Mouse (Mus musculus): ENCODE measurements around the gene Ccdc96. TPM values are rescaled to one million over a fixed set of nuclear protein-coding genes. Genes with fewer than 3 reads are reported as not detected.
A peak's percentile ranks its signal among the peaks of the same experiment; 100 is the strongest.

The Ccdc96 gene
- 0.42 TPM in 1 of 2 replicates, not detected in the other for polyA plus RNA-seq (2011; ENCODE audit: insufficient read depth, insufficient read length, low replicate concordance, missing spikeins)

- Histone ChIP-seq H3K4me1 (ENCODE audit: control insufficient read depth, insufficient read depth, low read length) (peaks cover 16% of the 10 kb centered on the region), H3K4me3 (replicated peaks; ENCODE audit: control insufficient read depth, low read depth, low read length) (peak within 1 kb of the TSS; percentile 83), H3K27ac (ENCODE audit: control insufficient read depth, insufficient read depth, low read depth, low read length, poor library complexity) (peak within 1 kb of the TSS; percentile 83)
- WGBS = 6% methylated on average over 97 of the region's 97 CpGs
- TF ChIP-seq POLR2A (IDR thresholded peaks at IDR 0.05; ENCODE audit: borderline replicate concordance, control insufficient read depth, low read depth, low read length) (peak; percentile 40; the same call in 1 of the 2 replicates), CTCF (IDR thresholded peaks at IDR 0.05; ENCODE audit: control insufficient read depth, insufficient read depth, low read length) (peak; percentile 42; the same call in 1 of the 2 replicates)
Measured at GRCm38 (mm10) chr5:36484171-36484990, at the start of gene Ccdc96, which contains the start of gene Tada2b. Gene Ccdc96 (plus strand): TSS chr5:36484588. Gene Tada2b (minus strand): TSS chr5:36484285.

DNA sequence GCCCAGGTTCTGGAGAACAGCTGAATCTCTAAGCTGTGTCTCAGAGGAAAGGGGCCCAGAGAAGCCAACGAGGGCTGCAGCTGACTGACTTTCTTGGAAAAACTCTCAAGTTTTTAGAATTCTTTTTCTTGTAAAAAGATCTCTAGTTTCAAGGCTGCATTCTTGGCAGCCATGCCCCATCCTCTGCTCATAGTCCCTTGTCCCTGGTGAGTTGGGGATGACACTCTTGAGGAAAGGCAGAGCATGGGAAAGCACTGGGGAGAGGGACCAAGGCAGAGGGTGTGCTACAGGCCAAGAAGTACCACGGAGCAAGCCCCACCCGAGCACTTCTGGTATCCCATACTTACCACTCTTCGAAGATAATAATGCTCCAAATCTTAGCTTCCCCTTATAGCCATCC, 47.5 kb upstream of the Ccdc96 start:
- TF ChIP-seq POLR2A (IDR thresholded peaks at IDR 0.05; ENCODE audit: borderline replicate concordance, control insufficient read depth, low read depth, low read length) (no peak), CTCF (IDR thresholded peaks at IDR 0.05; ENCODE audit: control insufficient read depth, insufficient read depth, low read length) (no peak)
- H3K4me3 ChIP-seq (replicated peaks; ENCODE audit: control insufficient read depth, low read depth, low read length) = no peak overlapping the region
- H3K4me1 ChIP-seq (ENCODE audit: control insufficient read depth, insufficient read depth, low read length) = peaks cover 1% of the 10 kb centered on the region
- no peak overlapping the region for H3K27ac ChIP-seq (ENCODE audit: control insufficient read depth, insufficient read depth, low read depth, low read length, poor library complexity)
- WGBS = 55% methylated on average over 4 of the region's 4 CpGs

- no peaks in the 10 kb centered on the region for H3K4me1 ChIP-seq (ENCODE audit: control insufficient read depth, insufficient read depth, low read length)
- WGBS = 41% methylated on average over 3 of the region's 3 CpGs
- no peak for TF ChIP-seq POLR2A (IDR thresholded peaks at IDR 0.05; ENCODE audit: borderline replicate concordance, control insufficient read depth, low read depth, low read length)
- no peak for TF ChIP-seq CTCF (IDR thresholded peaks at IDR 0.05; ENCODE audit: control insufficient read depth, insufficient read depth, low read length)
- no peak overlapping the region for H3K27ac ChIP-seq (ENCODE audit: control insufficient read depth, insufficient read depth, low read depth, low read length, poor library complexity)
- H3K4me3 ChIP-seq (replicated peaks; ENCODE audit: control insufficient read depth, low read depth, low read length) = no peak overlapping the region
Measured at GRCm38 (mm10) chr5:36440741-36441140, 43.6 kb upstream of the Ccdc96 start.

DNA sequence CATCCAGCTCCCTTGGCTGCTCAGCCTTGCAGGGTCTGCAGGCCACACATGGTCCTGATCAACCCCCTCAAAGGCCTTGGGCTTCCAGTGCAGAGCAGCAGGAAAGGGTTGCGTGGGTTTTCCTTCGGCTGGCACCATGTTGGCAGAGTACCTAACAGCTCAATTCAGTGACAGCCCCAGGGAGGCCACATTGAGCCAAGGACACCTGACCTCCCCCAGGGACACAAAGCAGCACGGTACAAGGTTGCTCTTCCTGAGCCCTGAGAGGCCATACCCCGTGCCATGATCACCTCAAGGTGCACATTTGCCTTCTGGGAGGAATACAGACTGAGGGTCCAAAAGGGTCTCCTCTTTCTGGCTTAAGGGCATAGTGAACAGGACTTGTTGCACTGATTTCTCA, 39.8 kb upstream of the Ccdc96 start:
- Histone ChIP-seq H3K27ac (ENCODE audit: control insufficient read depth, insufficient read depth, low read depth, low read length, poor library complexity) (no peak overlapping the region), H3K4me3 (replicated peaks; ENCODE audit: control insufficient read depth, low read depth, low read length) (no peak overlapping the region), H3K4me1 (ENCODE audit: control insufficient read depth, insufficient read depth, low read length) (no peaks in the 10 kb centered on the region)
- WGBS = 52% methylated on average over 4 of the region's 4 CpGs
- TF ChIP-seq CTCF (IDR thresholded peaks at IDR 0.05; ENCODE audit: control insufficient read depth, insufficient read depth, low read length) = no peak
- no peak for TF ChIP-seq POLR2A (IDR thresholded peaks at IDR 0.05; ENCODE audit: borderline replicate concordance, control insufficient read depth, low read depth, low read length)

GRCm38 (mm10) chr5:36445028-36445427, 39.4 kb upstream of the Ccdc96 start:
- H3K4me3 ChIP-seq (replicated peaks; ENCODE audit: control insufficient read depth, low read depth, low read length) = no peak overlapping the region
- TF ChIP-seq CTCF (IDR thresholded peaks at IDR 0.05; ENCODE audit: control insufficient read depth, insufficient read depth, low read length) = no peak
- TF ChIP-seq POLR2A (IDR thresholded peaks at IDR 0.05; ENCODE audit: borderline replicate concordance, control insufficient read depth, low read depth, low read length) = no peak
- no peaks in the 10 kb centered on the region for H3K4me1 ChIP-seq (ENCODE audit: control insufficient read depth, insufficient read depth, low read length)
- WGBS = 36% methylated on average over 8 of the region's 8 CpGs
- no peak overlapping the region for H3K27ac ChIP-seq (ENCODE audit: control insufficient read depth, insufficient read depth, low read depth, low read length, poor library complexity)

DNA sequence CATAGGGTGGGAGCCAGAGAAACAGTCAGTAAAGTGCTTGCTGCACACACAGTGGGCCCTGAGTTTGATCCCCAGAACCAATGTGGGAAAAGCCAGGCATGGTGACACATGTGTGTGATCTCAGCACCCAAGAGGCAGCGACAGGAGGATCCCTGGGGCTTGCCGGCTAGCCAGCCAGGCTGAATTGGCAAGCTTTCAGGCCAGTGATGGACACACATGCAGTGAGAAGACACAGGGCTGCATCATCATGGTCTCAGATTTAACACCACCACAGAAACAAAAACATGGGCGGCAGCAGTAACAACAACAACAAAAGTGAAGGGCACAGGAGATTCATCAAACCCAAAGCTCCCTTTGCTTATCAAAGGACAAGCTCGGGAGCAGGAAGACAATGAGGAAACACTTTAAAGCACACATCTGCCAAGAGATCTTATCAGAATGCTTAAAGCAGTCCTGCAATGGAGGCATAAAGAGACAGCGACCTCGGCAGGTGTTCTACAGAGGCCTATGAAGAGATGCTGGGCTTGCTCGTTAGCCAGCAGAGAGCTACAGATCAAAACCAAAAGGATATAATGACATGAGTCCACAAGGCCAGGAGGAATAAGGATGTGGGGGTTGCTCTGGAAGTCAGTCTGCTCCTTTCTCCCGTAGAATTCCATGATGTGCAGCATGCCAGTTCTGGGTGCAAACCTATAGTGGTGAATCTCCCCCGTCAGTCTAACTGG, 38.1 kb upstream of the Ccdc96 start:
- TF ChIP-seq POLR2A (IDR thresholded peaks at IDR 0.05; ENCODE audit: borderline replicate concordance, control insufficient read depth, low read depth, low read length) (no peak), CTCF (IDR thresholded peaks at IDR 0.05; ENCODE audit: control insufficient read depth, insufficient read depth, low read length) (no peak)
- WGBS = 32% methylated on average over 9 of the region's 9 CpGs
- Histone ChIP-seq H3K4me3 (replicated peaks; ENCODE audit: control insufficient read depth, low read depth, low read length) (no peak overlapping the region), H3K27ac (ENCODE audit: control insufficient read depth, insufficient read depth, low read depth, low read length, poor library complexity) (no peak overlapping the region), H3K4me1 (ENCODE audit: control insufficient read depth, insufficient read depth, low read length) (no peaks in the 10 kb centered on the region; the same call in 1 of the 2 replicates)

DNA sequence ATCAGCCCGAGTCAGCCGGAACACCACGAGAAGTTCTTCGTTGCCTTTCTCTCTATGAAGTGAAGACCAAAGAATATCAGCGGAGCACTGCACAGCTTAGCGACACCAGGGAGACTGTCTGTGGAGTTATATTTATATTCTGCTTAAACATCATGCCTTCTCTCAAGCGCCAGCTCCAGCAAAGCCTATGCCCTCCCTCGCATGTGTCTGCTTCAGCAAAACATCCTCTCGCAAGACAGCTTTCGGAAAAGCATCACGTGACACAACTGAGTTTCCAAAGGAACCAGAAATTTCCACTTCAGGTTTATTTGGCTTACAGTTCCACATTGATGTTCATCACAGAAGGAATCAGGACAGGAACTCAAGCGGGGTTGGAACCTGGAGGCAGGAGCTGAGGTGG, 36.5 kb upstream of the Ccdc96 start:
- no peak overlapping the region for H3K4me3 ChIP-seq (replicated peaks; ENCODE audit: control insufficient read depth, low read depth, low read length)
- TF ChIP-seq CTCF (IDR thresholded peaks at IDR 0.05; ENCODE audit: control insufficient read depth, insufficient read depth, low read length) (no peak), POLR2A (IDR thresholded peaks at IDR 0.05; ENCODE audit: borderline replicate concordance, control insufficient read depth, low read depth, low read length) (no peak)
- WGBS = 87% methylated on average over 12 of the region's 12 CpGs

More for the DNA sequence above, 36.5 kb upstream of the Ccdc96 start:
- no peak overlapping the region for H3K27ac ChIP-seq (ENCODE audit: control insufficient read depth, insufficient read depth, low read depth, low read length, poor library complexity)
- no peaks in the 10 kb centered on the region; the same call in 1 of the 2 replicates for H3K4me1 ChIP-seq (ENCODE audit: control insufficient read depth, insufficient read depth, low read length)

Measured in bone marrow, adult 2 months (tissue).